Mouse (Mus musculus) ES-E14 (cell line): ENCODE measurements at regions not wholly inside any gene's neighbourhood (a gene's known extent, or its start where the extent isn't known, plus 50 kb on each side); places are given as distances from the start of the nearest gene placed in this dataset.

Experiments
- HCFC1 ChIP-seq: IDR thresholded peaks from 2 replicates; pipeline ENCODE4 v1.6.1; 2012; ENCODE audit warnings: low read length, inconsistent platforms, borderline replicate concordance; ENCODE audit not compliant: insufficient read depth
- ZNF384 ChIP-seq: IDR thresholded peaks from 2 replicates; pipeline ENCODE4 v1.6.1; 2012; ENCODE audit warnings: low read depth, low read length, inconsistent platforms

GRCm38 (mm10) chr10:96806579-96806978 lies 189.8 kb downstream of the Btg1 start:
- no peak for TF ChIP-seq HCFC1
- no peak for TF ChIP-seq ZNF384
